Mouse (Mus musculus) layer of hippocampus, adult 9-10 months (tissue): Measurements from ENCODE around the gene Vmn2r38.
"Not testable (repeated sequence)": the region's sequence is repeated elsewhere in the genome, so short reads cannot be mapped to it uniquely, and the experiment has no call there.

Experiments used
- DNase-seq: peaks from one replicate; pipeline ENCODE4 v3.0.0; 2022; ENCODE audit warnings: low spot score

The Vmn2r38 gene

GRCm38 (mm10) chr7:9097781-9098180 is at the start of gene Vmn2r38:
TSS of gene Vmn2r38 (minus strand) at chr7:9097881.
- not testable (repeated sequence) for DNase-seq

- not testable (repeated sequence) for DNase-seq
Measured at GRCm38 (mm10) chr7:9065353-9065752, 32.3 kb downstream of the Vmn2r38 start.

GRCm38 (mm10) chr7:9030698-9031097 is 67.0 kb downstream of the Vmn2r38 start, which contains the start of gene Vmn2r39:
TSS of gene Vmn2r39 (minus strand) at chr7:9030798.
- DNase-seq = not testable (repeated sequence)
